Mouse (Mus musculus) heart, adult 2 months (tissue): ENCODE measurements at regions not wholly inside any gene's neighbourhood (a gene's known extent, or its start where the extent isn't known, plus 50 kb on each side); places are given as distances from the start of the nearest gene placed in this dataset.

ENCODE experiments used
- DNase-seq, 2 experiments: peaks; one replicate each; pipeline ENCODE4 v3.0.0; 2021
- H3K27ac ChIP-seq: fragments of 200-600 bp; 2 replicates; pipeline ENCODE4 v1.8.1; 2022
- H3K27me3 ChIP-seq: fragments of 200-500 bp; 2 replicates; pipeline ENCODE4 v1.6.1; 2012; ENCODE audit warnings: mild to moderate bottlenecking, low read length, inconsistent platforms, mixed read lengths; ENCODE audit not compliant: control insufficient read depth, insufficient read depth
- H3K36me3 ChIP-seq: fragments of 200-500 bp; 2 replicates; pipeline ENCODE4 v1.6.1; 2012; ENCODE audit warnings: low read length, inconsistent platforms; ENCODE audit not compliant: control insufficient read depth, insufficient read depth
- H3K4me1 ChIP-seq: fragments of 200-500 bp; 2 replicates; pipeline ENCODE4 v1.6.1; 2011; ENCODE audit warnings: low read length; ENCODE audit not compliant: control insufficient read depth, insufficient read depth
- H3K4me3 ChIP-seq: fragments of 200-600 bp; 2 replicates; pipeline ENCODE4 v1.8.1; 2022
- H3K79me2 ChIP-seq: fragments of 200-500 bp; replicated peaks from 2 replicates; pipeline ENCODE4 v1.6.1; 2012; ENCODE audit warnings: mild to moderate bottlenecking, inconsistent platforms, low read length, moderate library complexity, mixed read lengths; ENCODE audit not compliant: control insufficient read depth, insufficient read depth
- H3K9ac ChIP-seq: fragments of 200-500 bp; 2 replicates; pipeline ENCODE4 v1.6.1; 2012; ENCODE audit warnings: low read depth, mild to moderate bottlenecking, control low read depth, inconsistent platforms, low read length, mixed read lengths
- CTCF ChIP-seq: fragments of 200-600 bp; IDR thresholded peaks from 2 replicates; pipeline ENCODE4 v1.8.1; 2022; ENCODE audit warnings: antibody characterized with exemption, mild to moderate bottlenecking, moderate library complexity
- EP300 ChIP-seq: fragments of 200-500 bp; IDR thresholded peaks from 2 replicates; pipeline ENCODE4 v1.6.1; 2011; ENCODE audit warnings: low read depth, low read length, control low read depth; ENCODE audit not compliant: insufficient read depth
- POLR2A ChIP-seq: fragments of 200-500 bp; IDR thresholded peaks from 2 replicates; pipeline ENCODE4 v1.6.1; 2011; ENCODE audit warnings: mild to moderate bottlenecking, low read depth, low read length, control low read depth; ENCODE audit not compliant: insufficient read depth
- WGBS: fragments of 180-500 bp; shearing (Covaris S2); methylation state at CpG from one replicate; pipeline ENCODE4 v1.1.7; 2018; 5-methylcytosine and 5-hydroxymethylcytosine counted together
- intact Hi-C: fragments of 180-260 bp; cut with DNase I; formaldehyde crosslinking; loops from one replicate; pipeline ENCODE4 v1.15.1; 2025

DNA sequence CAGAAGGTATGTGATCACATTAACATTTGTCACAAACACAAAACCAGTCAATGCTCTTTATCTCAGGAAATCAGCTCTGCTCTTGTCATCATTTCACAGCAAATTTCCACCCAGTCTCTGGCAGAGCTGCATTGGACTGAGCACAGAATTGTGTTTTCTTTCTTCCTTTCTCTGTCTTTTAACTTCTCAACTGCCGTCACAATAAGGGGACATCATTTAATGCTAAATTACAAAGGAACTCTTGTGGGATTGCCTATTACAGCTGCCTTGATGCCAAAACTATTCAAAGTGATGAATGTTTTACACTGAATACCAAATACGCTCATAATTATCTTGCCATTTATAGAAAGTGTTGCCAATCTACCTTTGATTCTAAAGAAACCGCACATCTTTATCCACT is 424.9 kb upstream of the Fign start:
- TF ChIP-seq POLR2A (no peak), EP300 (no peak), CTCF (no peak)
- Histone ChIP-seq H3K27ac (no peak overlapping the region), H3K9ac (no peak overlapping the region), H3K79me2 (no peaks in the 10 kb centered on the region), H3K36me3 (no peaks in the 10 kb centered on the region), H3K4me3 (no peak overlapping the region), H3K27me3 (no peaks in the 10 kb centered on the region), H3K4me1 (no peaks in the 10 kb centered on the region)
- no peak for DNase-seq
- intact Hi-C loops: no loop called here
- WGBS: 78% methylated on average over 3 of the region's 3 CpGs

GRCm38 (mm10) chr2:64522233-64522632 is 424.4 kb upstream of the Fign start:
- H3K4me3 ChIP-seq: no peak overlapping the region
- H3K36me3 ChIP-seq: no peaks in the 10 kb centered on the region
- H3K9ac ChIP-seq: no peak overlapping the region
- no peak for DNase-seq
- H3K27ac ChIP-seq: no peak overlapping the region
- intact Hi-C loops: no loop called here
- no peaks in the 10 kb centered on the region for H3K27me3 ChIP-seq
- 57% methylated on average over 3 of the region's 3 CpGs for WGBS
- H3K4me1 ChIP-seq: no peaks in the 10 kb centered on the region
- H3K79me2 ChIP-seq: no peaks in the 10 kb centered on the region
- no peak for TF ChIP-seq EP300
- TF ChIP-seq CTCF: no peak
- no peak for TF ChIP-seq POLR2A

DNA sequence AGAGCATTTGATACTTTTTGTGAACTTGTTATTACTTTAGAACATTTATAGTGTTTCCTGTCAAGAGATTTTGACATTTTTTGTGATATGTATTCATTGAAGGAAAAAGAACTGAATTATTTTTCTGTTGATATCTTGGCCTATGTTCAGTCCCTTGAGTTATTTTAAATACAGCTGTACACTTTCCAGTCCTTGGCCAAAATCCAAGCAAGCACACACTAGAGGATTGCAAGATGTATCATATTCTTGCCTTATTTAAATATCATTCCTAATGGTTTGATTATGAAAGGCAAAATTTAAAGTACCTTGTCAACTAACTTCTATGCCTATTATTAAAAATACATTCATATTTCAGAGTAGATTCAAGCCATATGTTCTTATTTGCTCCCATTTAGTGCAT is 397.9 kb upstream of the Fign start:
- no peak overlapping the region for H3K9ac ChIP-seq
- no peak overlapping the region for H3K4me3 ChIP-seq
- H3K4me1 ChIP-seq: no peaks in the 10 kb centered on the region
- H3K79me2 ChIP-seq: no peaks in the 10 kb centered on the region
- TF ChIP-seq POLR2A (no peak), CTCF (no peak), EP300 (no peak)
- H3K27ac ChIP-seq: no peak overlapping the region
- H3K36me3 ChIP-seq: no peaks in the 10 kb centered on the region
- no peaks in the 10 kb centered on the region for H3K27me3 ChIP-seq
- intact Hi-C loops: no loop called here
- DNase-seq: no peak

DNA sequence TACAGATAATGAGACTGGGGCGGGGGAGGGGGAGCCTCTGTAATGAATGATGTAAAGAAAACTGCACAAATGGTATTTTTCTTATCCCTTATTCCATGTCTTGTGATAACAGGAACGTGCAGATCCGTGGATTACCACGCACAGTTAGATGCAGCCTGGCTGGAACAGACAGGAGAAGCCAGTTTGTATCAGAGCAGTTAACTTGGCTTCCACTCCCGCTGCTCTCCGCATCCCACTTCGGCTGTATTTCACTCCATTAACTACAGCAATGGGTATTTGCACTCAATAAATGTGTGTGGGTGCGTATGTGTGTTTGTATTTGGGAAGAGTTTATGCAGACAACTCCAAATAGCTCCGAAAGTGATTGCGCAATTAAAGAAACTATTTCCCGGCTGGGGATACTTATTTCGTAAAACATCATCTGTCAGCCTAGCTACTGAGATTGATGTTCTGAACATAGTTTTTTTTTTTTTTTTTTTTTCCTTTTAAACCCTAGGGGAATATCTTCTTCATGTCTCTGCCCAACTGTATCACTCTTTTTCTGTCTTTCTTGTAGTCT is 368.7 kb upstream of the Fign start:
- H3K4me3 ChIP-seq: no peak overlapping the region
- no peaks in the 10 kb centered on the region for H3K27me3 ChIP-seq
- H3K36me3 ChIP-seq: no peaks in the 10 kb centered on the region
- no peaks in the 10 kb centered on the region for H3K79me2 ChIP-seq
- no peak overlapping the region for H3K9ac ChIP-seq
- DNase-seq: no peak
- no peak for TF ChIP-seq POLR2A
- no peak for TF ChIP-seq EP300
- no peak for TF ChIP-seq CTCF
- intact Hi-C loops: no loop called here
- no peaks in the 10 kb centered on the region for H3K4me1 ChIP-seq
- WGBS: 77% methylated on average over 12 of the region's 12 CpGs
- H3K27ac ChIP-seq: no peak overlapping the region

DNA sequence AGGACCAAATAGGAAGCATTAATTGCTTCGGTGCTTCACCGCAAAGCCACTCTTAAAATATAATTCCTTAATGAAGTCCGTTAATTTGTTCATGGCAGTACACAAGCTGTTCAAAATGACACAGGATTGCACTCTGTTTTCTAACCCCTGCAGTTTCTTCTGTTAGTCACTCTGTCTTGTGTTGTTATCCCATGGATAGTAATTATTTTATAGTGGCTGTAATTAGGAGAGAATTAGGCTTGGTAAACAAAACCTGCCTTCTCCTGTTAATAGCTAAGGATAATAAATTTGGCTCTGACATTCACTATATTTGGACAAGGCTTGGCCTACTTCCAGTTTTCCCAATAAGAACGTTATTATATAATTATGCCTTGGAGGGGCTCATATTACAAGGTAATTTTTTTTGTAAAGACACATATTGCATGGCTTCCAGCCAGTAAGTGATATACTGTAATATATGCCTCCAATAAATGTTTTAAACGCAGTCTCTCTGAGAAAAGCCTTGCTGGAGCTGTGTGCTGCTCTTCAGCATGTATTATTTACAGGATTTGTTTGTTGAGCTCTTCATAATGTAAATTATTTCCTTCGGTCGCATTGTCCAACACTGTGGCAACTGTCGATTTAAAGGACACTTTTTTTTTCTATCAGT is 364.8 kb upstream of the Fign start:
- WGBS: 80% methylated on average over 8 of the region's 8 CpGs
- Histone ChIP-seq H3K4me1 (no peaks in the 10 kb centered on the region), H3K27me3 (no peaks in the 10 kb centered on the region), H3K4me3 (no peak overlapping the region), H3K79me2 (no peaks in the 10 kb centered on the region), H3K36me3 (no peaks in the 10 kb centered on the region), H3K9ac (no peak overlapping the region), H3K27ac (no peak overlapping the region)
- intact Hi-C loops: no loop called here
- DNase-seq: no peak
- TF ChIP-seq CTCF: no peak
- TF ChIP-seq EP300: no peak
- TF ChIP-seq POLR2A: no peak

GRCm38 (mm10) chr2:64462041-64462440 is 364.2 kb upstream of the Fign start:
- WGBS: 83% methylated on average over 11 of the region's 11 CpGs
- Histone ChIP-seq H3K4me1 (no peaks in the 10 kb centered on the region), H3K4me3 (no peak overlapping the region), H3K79me2 (no peaks in the 10 kb centered on the region), H3K36me3 (no peaks in the 10 kb centered on the region), H3K27me3 (no peaks in the 10 kb centered on the region), H3K27ac (no peak overlapping the region), H3K9ac (no peak overlapping the region)
- TF ChIP-seq EP300 (no peak), CTCF (no peak), POLR2A (no peak)
- intact Hi-C loops: no loop called here
- no peak for DNase-seq
